Mouse (Mus musculus) neural tube, embryonic 10.5 days (tissue): ENCODE data around the gene Gm35134.
"Not testable (repeated sequence)": the region's sequence is repeated elsewhere in the genome, so short reads cannot be mapped to it uniquely, and the experiment has no call there.

Experiments
- DNase-seq: peaks from one replicate; pipeline ENCODE4 v3.0.0-alpha.2; 2017; ENCODE audit warnings: low spot score; ENCODE audit errors: extremely low spot score

Gene Gm35134

DNA sequence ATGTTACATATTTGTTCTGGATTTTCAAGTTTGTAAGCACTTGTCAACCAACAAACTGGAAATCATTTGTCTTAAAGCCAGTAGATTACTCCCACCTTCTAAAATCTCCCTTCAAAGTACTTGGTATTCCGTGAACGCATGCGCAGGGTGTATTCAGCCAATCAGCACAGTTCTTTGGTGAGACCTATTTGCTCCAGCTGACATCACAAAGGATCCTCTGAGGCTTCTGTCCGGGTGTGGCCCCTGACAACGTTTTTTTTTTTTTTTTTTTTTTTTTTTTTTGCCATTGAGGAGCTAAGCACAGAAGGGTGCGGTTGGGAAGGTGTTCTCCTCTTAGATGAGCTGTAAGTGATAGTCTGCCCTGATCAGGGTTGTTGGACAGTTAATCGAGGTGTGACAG lies at the start of gene Gm35134:
Gm35134 (plus strand) TSS at position 301 of the 400 bp plus-strand sequence.
- not testable (repeated sequence) for DNase-seq
